Mouse (Mus musculus): Measurements from ENCODE around the gene Ddx58. TPM values are rescaled to one million over a fixed set of nuclear protein-coding genes. Genes with fewer than 3 reads are reported as not detected.

Ddx58 gene
- polyA plus RNA-seq, 1 experiment from 2014 or later = 16.7 TPM

- 97% methylated on average over 8 of the region's 8 CpGs for WGBS
- Histone ChIP-seq H3K27me3 (ENCODE audit: control insufficient read depth, insufficient read depth, low read length) (no peaks in the 10 kb centered on the region), H3K36me3 (ENCODE audit: control insufficient read depth, insufficient read depth, low read length) (peaks cover 3% of the 10 kb centered on the region; the same call in 1 of the 2 replicates), H3K4me3 (ENCODE audit: low read depth, low read length) (no peak overlapping the region), H3K4me2 (replicated peaks; ENCODE audit: low read depth, low read length) (no peak overlapping the region), H3K27ac (ENCODE audit: low read length) (no peak overlapping the region), H3K4me1 (ENCODE audit: control insufficient read depth, insufficient read depth, low read length) (peaks cover 16% of the 10 kb centered on the region; the same call in 1 of the 2 replicates), H3K9me3 (ENCODE audit: control insufficient read depth, low read depth, low read length) (no peaks in the 10 kb centered on the region), H3K9ac (replicated peaks; ENCODE audit: low read depth, low read length) (no peak overlapping the region)
- no peak for ATAC-seq (ENCODE audit: insufficient number of reproducible peaks, insufficient read depth, low FRiP score, low read depth)
These were observed 78.8 kb downstream of the Ddx58 start for GRCm38 (mm10) chr4:40160591-40161434.

DNA sequence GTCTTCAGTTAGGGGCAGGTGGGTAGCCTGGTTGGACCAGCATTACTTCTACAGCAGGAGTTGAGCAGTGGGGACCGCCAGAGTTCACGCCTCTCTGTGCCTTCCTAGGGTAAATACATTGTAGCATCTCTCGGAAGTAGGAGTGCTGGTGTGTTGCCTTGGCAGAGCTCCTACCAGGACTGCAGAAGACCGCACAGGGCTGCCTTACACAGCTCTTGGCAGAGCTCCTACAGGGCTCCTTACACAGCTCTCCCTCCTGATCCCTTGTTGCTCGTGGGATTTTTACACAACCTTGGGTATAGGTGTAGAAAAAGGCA is 81.4 kb downstream of the Ddx58 start:
- no peak overlapping the region for H3K27ac ChIP-seq (ENCODE audit: low read length)
- peaks cover 19% of the 10 kb centered on the region; the same call in 1 of the 2 replicates for H3K4me1 ChIP-seq (ENCODE audit: control insufficient read depth, insufficient read depth, low read length)
- H3K9me3 ChIP-seq (ENCODE audit: control insufficient read depth, low read depth, low read length) = no peaks in the 10 kb centered on the region
- no peak overlapping the region for H3K4me3 ChIP-seq (ENCODE audit: low read depth, low read length)
- no peaks in the 10 kb centered on the region for H3K27me3 ChIP-seq (ENCODE audit: control insufficient read depth, insufficient read depth, low read length)
- H3K9ac ChIP-seq (replicated peaks; ENCODE audit: low read depth, low read length) = no peak overlapping the region
- H3K4me2 ChIP-seq (replicated peaks; ENCODE audit: low read depth, low read length) = no peak overlapping the region
- 78% methylated on average over 5 of the region's 5 CpGs for WGBS
- no peaks in the 10 kb centered on the region for H3K36me3 ChIP-seq (ENCODE audit: control insufficient read depth, insufficient read depth, low read length)
- ATAC-seq (ENCODE audit: insufficient number of reproducible peaks, insufficient read depth, low FRiP score, low read depth) = no peak

DNA sequence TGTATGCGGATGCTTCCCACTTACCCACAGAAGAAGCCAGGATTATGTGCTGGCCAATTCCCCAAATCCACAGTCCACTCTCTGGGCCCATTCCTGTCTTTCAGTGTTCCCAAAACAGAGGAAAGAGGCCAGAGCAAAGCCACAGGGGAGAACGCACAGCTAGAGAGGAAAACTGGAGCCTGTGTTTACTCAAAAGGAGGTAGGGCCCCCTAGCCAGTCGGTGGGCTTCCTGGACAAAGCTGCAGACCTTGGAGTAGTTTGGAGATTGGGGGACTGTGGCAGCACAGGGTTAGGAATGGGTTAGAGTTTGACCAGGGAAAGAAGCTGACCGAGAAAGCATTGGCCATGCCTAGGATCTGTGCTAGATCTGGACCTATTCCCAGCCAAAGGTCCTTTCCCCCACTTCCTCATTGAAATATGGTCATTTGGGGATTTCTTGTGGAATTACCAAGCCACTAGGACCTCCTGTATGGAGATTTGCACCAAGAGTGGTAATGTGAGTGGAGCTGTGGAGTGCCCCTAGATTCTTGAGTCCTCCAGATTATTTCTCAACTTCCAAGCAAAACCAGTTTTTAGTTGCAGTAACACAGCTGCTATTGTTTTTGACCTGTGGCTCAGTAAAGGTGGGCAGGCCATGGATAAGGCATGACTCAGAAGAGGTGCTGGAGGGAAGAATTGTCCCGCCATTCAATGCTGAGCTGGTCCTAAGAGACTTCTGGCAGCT is 82.0 kb downstream of the Ddx58 start:
- no peak for ATAC-seq (ENCODE audit: insufficient number of reproducible peaks, insufficient read depth, low FRiP score, low read depth)
- H3K4me1 ChIP-seq (ENCODE audit: control insufficient read depth, insufficient read depth, low read length) = peaks cover 19% of the 10 kb centered on the region; the same call in 1 of the 2 replicates
- no peak overlapping the region for H3K4me3 ChIP-seq (ENCODE audit: low read depth, low read length)
- WGBS = 60% methylated on average over 5 of the region's 5 CpGs
- H3K36me3 ChIP-seq (ENCODE audit: control insufficient read depth, insufficient read depth, low read length) = no peaks in the 10 kb centered on the region
- no peaks in the 10 kb centered on the region for H3K9me3 ChIP-seq (ENCODE audit: control insufficient read depth, low read depth, low read length)
- H3K9ac ChIP-seq (replicated peaks; ENCODE audit: low read depth, low read length) = no peak overlapping the region
- no peak overlapping the region for H3K4me2 ChIP-seq (replicated peaks; ENCODE audit: low read depth, low read length)
- no peaks in the 10 kb centered on the region for H3K27me3 ChIP-seq (ENCODE audit: control insufficient read depth, insufficient read depth, low read length)
- H3K27ac ChIP-seq (ENCODE audit: low read length) = no peak overlapping the region

- H3K27ac ChIP-seq (ENCODE audit: low read length) = no peak overlapping the region
- 64% methylated on average over 18 of the region's 18 CpGs for WGBS
- no peak for ATAC-seq (ENCODE audit: insufficient number of reproducible peaks, insufficient read depth, low FRiP score, low read depth)
These were observed 82.8 kb downstream of the Ddx58 start for GRCm38 (mm10) chr4:40156582-40157499.

GRCm38 (mm10) chr4:40156153-40156552 is 83.5 kb downstream of the Ddx58 start:
- no peaks in the 10 kb centered on the region for H3K36me3 ChIP-seq (ENCODE audit: control insufficient read depth, insufficient read depth, low read length)
- no peak overlapping the region for H3K4me2 ChIP-seq (replicated peaks; ENCODE audit: low read depth, low read length)
- 48% methylated on average over 2 of the region's 2 CpGs for WGBS
- H3K27ac ChIP-seq (ENCODE audit: low read length) = no peak overlapping the region
- H3K4me3 ChIP-seq (ENCODE audit: low read depth, low read length) = no peak overlapping the region
- no peaks in the 10 kb centered on the region for H3K27me3 ChIP-seq (ENCODE audit: control insufficient read depth, insufficient read depth, low read length)
- no peaks in the 10 kb centered on the region for H3K9me3 ChIP-seq (ENCODE audit: control insufficient read depth, low read depth, low read length)
- H3K4me1 ChIP-seq (ENCODE audit: control insufficient read depth, insufficient read depth, low read length) = peaks cover 19% of the 10 kb centered on the region; the same call in 1 of the 2 replicates
- no peak for ATAC-seq (ENCODE audit: insufficient number of reproducible peaks, insufficient read depth, low FRiP score, low read depth)
- H3K9ac ChIP-seq (replicated peaks; ENCODE audit: low read depth, low read length) = no peak overlapping the region

More at GRCm38 (mm10) chr4:40156582-40157499, 82.8 kb downstream of the Ddx58 start:
- Histone ChIP-seq H3K27me3 (ENCODE audit: control insufficient read depth, insufficient read depth, low read length) (no peaks in the 10 kb centered on the region), H3K4me2 (replicated peaks; ENCODE audit: low read depth, low read length) (no peak overlapping the region), H3K9me3 (ENCODE audit: control insufficient read depth, low read depth, low read length) (no peaks in the 10 kb centered on the region), H3K4me3 (ENCODE audit: low read depth, low read length) (no peak overlapping the region), H3K4me1 (ENCODE audit: control insufficient read depth, insufficient read depth, low read length) (peaks cover 19% of the 10 kb centered on the region; the same call in 1 of the 2 replicates), H3K9ac (replicated peaks; ENCODE audit: low read depth, low read length) (no peak overlapping the region), H3K36me3 (ENCODE audit: control insufficient read depth, insufficient read depth, low read length) (no peaks in the 10 kb centered on the region)

GRCm38 (mm10) chr4:40155467-40155999 is 84.1 kb downstream of the Ddx58 start:
- H3K27ac ChIP-seq (ENCODE audit: low read length) = no peak overlapping the region
- H3K4me1 ChIP-seq (ENCODE audit: control insufficient read depth, insufficient read depth, low read length) = peaks cover 19% of the 10 kb centered on the region; the same call in 1 of the 2 replicates
- H3K4me2 ChIP-seq (replicated peaks; ENCODE audit: low read depth, low read length) = no peak overlapping the region
- no peaks in the 10 kb centered on the region for H3K36me3 ChIP-seq (ENCODE audit: control insufficient read depth, insufficient read depth, low read length)
- H3K9me3 ChIP-seq (ENCODE audit: control insufficient read depth, low read depth, low read length) = no peaks in the 10 kb centered on the region
- WGBS = 84% methylated on average over 13 of the region's 13 CpGs
- ATAC-seq (ENCODE audit: insufficient number of reproducible peaks, insufficient read depth, low FRiP score, low read depth) = no peak
- no peak overlapping the region for H3K9ac ChIP-seq (replicated peaks; ENCODE audit: low read depth, low read length)
- H3K27me3 ChIP-seq (ENCODE audit: control insufficient read depth, insufficient read depth, low read length) = no peaks in the 10 kb centered on the region
- no peak overlapping the region for H3K4me3 ChIP-seq (ENCODE audit: low read depth, low read length)

DNA sequence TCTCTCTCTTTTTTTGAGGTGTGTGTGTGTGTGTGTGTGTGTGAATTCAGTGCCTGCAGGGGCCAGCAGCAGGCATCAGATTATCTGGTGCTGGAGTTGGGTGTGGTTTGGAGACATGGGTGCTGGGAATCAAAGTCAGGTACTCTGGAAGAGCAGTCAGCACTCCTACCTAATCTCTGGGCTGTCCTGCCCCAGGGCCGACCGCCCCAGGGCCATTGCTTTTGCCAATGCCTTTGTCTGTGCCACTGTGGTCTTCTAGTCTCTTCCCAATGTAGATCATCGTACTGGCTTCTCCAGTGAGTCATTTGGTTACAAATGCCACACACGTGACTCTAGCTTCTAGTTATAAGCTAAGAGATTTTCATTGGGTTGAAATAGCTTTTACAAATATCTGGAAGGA is 84.9 kb downstream of the Ddx58 start:
- H3K36me3 ChIP-seq (ENCODE audit: control insufficient read depth, insufficient read depth, low read length) = no peaks in the 10 kb centered on the region
- H3K27ac ChIP-seq (ENCODE audit: low read length) = no peak overlapping the region
- H3K27me3 ChIP-seq (ENCODE audit: control insufficient read depth, insufficient read depth, low read length) = no peaks in the 10 kb centered on the region
- 89% methylated on average over 4 of the region's 4 CpGs for WGBS
- H3K4me2 ChIP-seq (replicated peaks; ENCODE audit: low read depth, low read length) = no peak overlapping the region
- no peak overlapping the region for H3K9ac ChIP-seq (replicated peaks; ENCODE audit: low read depth, low read length)
- ATAC-seq (ENCODE audit: insufficient number of reproducible peaks, insufficient read depth, low FRiP score, low read depth) = no peak
- H3K9me3 ChIP-seq (ENCODE audit: control insufficient read depth, low read depth, low read length) = no peaks in the 10 kb centered on the region
- no peak overlapping the region for H3K4me3 ChIP-seq (ENCODE audit: low read depth, low read length)
- peaks cover 19% of the 10 kb centered on the region; the same call in 1 of the 2 replicates for H3K4me1 ChIP-seq (ENCODE audit: control insufficient read depth, insufficient read depth, low read length)
